Comparison of ENCODE assay signal across 8 mouse cellular contexts in genomic region chr9:123638668-123639089, GRCm38 (mm10). TPM values are rescaled to one million over a fixed set of nuclear protein-coding genes. Genes with fewer than 3 reads are reported as not detected.
DNase-seq lines count a peak whose midpoint lies in the region; ATAC-seq lines count a peak whose summit lies in the region.

No protein-coding gene starts in this region.

- H3K27ac ChIP-seq in forebrain, embryonic 11.5 days (ENCODE audit: low read depth, low read length): no peak overlapping the region
- no peak overlapping the region for H3K27ac ChIP-seq in forebrain, embryonic 16.5 days (ENCODE audit: low read length)

- no peak overlapping the region for H3K4me3 ChIP-seq in forebrain, embryonic 11.5 days (ENCODE audit: low read depth, low read length)
- no peak overlapping the region for H3K4me3 ChIP-seq in forebrain, embryonic 16.5 days (replicated peaks; ENCODE audit: low read length)

- 79% methylated on average over 1 of the region's 1 CpGs for WGBS in forebrain, embryonic 11.5 days
- WGBS in forebrain, embryonic 16.5 days: 88% methylated on average over 1 of the region's 1 CpGs

- DNase-seq in forebrain, embryonic 11.5 days (ENCODE audit: low spot score): no peak
- peak; percentile 59 for DNase-seq in A20 (ENCODE audit: low read depth, low spot score)
- DNase-seq in c-Kit-positive CD71-positive TER-119-positive erythroid progenitor cells, embryonic 14.5 days (ENCODE audit: low spot score): peak; percentile 11
- DNase-seq in heart, postnatal 10 days: peak; percentile 45
- DNase-seq in layer of hippocampus, adult 9-10 months (ENCODE audit: low spot score): peak; percentile 4
- peak; percentile 43 for DNase-seq in naive thymus-derived CD4-positive, alpha-beta T cell, adult 2 months (ENCODE audit: low read depth)
- no peak for DNase-seq in spleen, postnatal 10 days (ENCODE audit: low spot score in 2 of 2)

- intact Hi-C loops in heart, postnatal 10 days (cut with DNase I): loop anchor here (2.0 to 5.0 kb wide), 2 partner anchors 69 to 158 kb away; no protein-coding TSS in a partner anchor

- H3K4me1 ChIP-seq in forebrain, embryonic 11.5 days (replicated peaks; ENCODE audit: control insufficient read depth, insufficient read depth, low read length): no peaks in the 10 kb centered on the region
- H3K4me1 ChIP-seq in forebrain, embryonic 16.5 days (replicated peaks; ENCODE audit: control insufficient read depth, insufficient read depth, low read length): no peaks in the 10 kb centered on the region

- no peaks in the 10 kb centered on the region for H3K9me3 ChIP-seq in forebrain, embryonic 11.5 days (ENCODE audit: control insufficient read depth, low read length)
- no peaks in the 10 kb centered on the region for H3K9me3 ChIP-seq in forebrain, embryonic 16.5 days (ENCODE audit: control insufficient read depth, low read length)

- no peak overlapping the region for H3K9ac ChIP-seq in forebrain, embryonic 11.5 days (ENCODE audit: low read length)
- H3K9ac ChIP-seq in forebrain, embryonic 16.5 days (replicated peaks; ENCODE audit: low read depth, low read length): no peak overlapping the region

- ATAC-seq in forebrain, embryonic 11.5 days (replicated peaks; ENCODE audit: low FRiP score): 0 out of 2 replicates have a peak, but pooled peaks have one; percentile 51
- no peak for ATAC-seq in forebrain, embryonic 16.5 days

- H3K4me2 ChIP-seq in forebrain, embryonic 11.5 days (ENCODE audit: low read depth, low read length, severe bottlenecking): no peak overlapping the region
- H3K4me2 ChIP-seq in forebrain, embryonic 16.5 days (ENCODE audit: low read length): no peak overlapping the region

- H3K27me3 ChIP-seq in forebrain, embryonic 11.5 days (ENCODE audit: control insufficient read depth, insufficient read depth, low read length): no peaks in the 10 kb centered on the region
- no peaks in the 10 kb centered on the region for H3K27me3 ChIP-seq in forebrain, embryonic 16.5 days (replicated peaks; ENCODE audit: control insufficient read depth, insufficient read depth, low read length)

- H3K36me3 ChIP-seq in forebrain, embryonic 11.5 days (ENCODE audit: control insufficient read depth, insufficient read depth, low read length): no peaks in the 10 kb centered on the region
- H3K36me3 ChIP-seq in forebrain, embryonic 16.5 days (ENCODE audit: control insufficient read depth, insufficient read depth): no peaks in the 10 kb centered on the region

RNA-seq across cellular contexts. Expression of gene Slc6a20b, which starts 6.3 kb away (rescaled TPM):
- 0.09 and 0.29 TPM in 2 replicates for polyA plus RNA-seq in forebrain, embryonic 11.5 days (2014; fragmentation: Nextera tagmentation; extraction: Ambion mirVana)
- polyA plus RNA-seq in forebrain, embryonic 16.5 days (2015; fragmentation: Nextera tagmentation; extraction: Ambion mirVana): 0.19 and 0.41 TPM in 2 replicates
- not detected for total RNA-seq in heart, postnatal 10 days (2021)

RNA-seq across cellular contexts. Expression of gene Ccr9, which starts 39.6 kb away (rescaled TPM):
- polyA plus RNA-seq in forebrain, embryonic 11.5 days (2014; fragmentation: Nextera tagmentation; extraction: Ambion mirVana): 0.04 and 0.08 TPM in 2 replicates
- 0.15 and 0.50 TPM in 2 replicates for polyA plus RNA-seq in forebrain, embryonic 16.5 days (2015; fragmentation: Nextera tagmentation; extraction: Ambion mirVana)
- total RNA-seq in heart, postnatal 10 days (2021): under 1 TPM; 0.42 to 0.62 TPM

RNA-seq across cellular contexts. Expression of gene Slc6a20a, which starts 40.0 kb away (rescaled TPM):
- 0.28 and 0.77 TPM in 2 replicates for polyA plus RNA-seq in forebrain, embryonic 11.5 days (2014; fragmentation: Nextera tagmentation; extraction: Ambion mirVana)
- polyA plus RNA-seq in forebrain, embryonic 16.5 days (2015; fragmentation: Nextera tagmentation; extraction: Ambion mirVana): 4.2 and 6.4 TPM in 2 replicates
- not detected for total RNA-seq in heart, postnatal 10 days (2021)

Comparison
In these comparisons a context has a peak if more than half of its experiments do, and no peak if none do; other contexts are left out.
1. DNase-seq: peak in A20 (single experiment), c-Kit-positive CD71-positive TER-119-positive erythroid progenitor cells, embryonic 14.5 days (single experiment), heart, postnatal 10 days (2 of 2), layer of hippocampus, adult 9-10 months (single experiment) and naive thymus-derived CD4-positive, alpha-beta T cell, adult 2 months (single experiment); none in forebrain, embryonic 11.5 days (single experiment) and spleen, postnatal 10 days (0 of 2).